Mouse (Mus musculus) megakaryocyte, embryonic 14.5 days (primary cell): ENCODE measurements at regions not wholly inside any gene's neighbourhood (a gene's known extent, or its start where the extent isn't known, plus 50 kb on each side); places are given as distances from the start of the nearest gene placed in this dataset.

Source experiments
- H3K27me3 ChIP-seq: replicated peaks from 2 replicates; pipeline ENCODE3; 2012; ENCODE audit warnings: inconsistent platforms
- H3K36me3 ChIP-seq: replicated peaks from 2 replicates; pipeline ENCODE3; 2012; ENCODE audit warnings: low read length, inconsistent platforms, mixed read lengths
- H3K4me1 ChIP-seq: 2 replicates; pipeline ENCODE4 v1.6.1; 2012; ENCODE audit warnings: inconsistent platforms
- H3K4me3 ChIP-seq: replicated peaks from 2 replicates; pipeline ENCODE3; 2012; ENCODE audit warnings: moderate library complexity, mild to moderate bottlenecking, inconsistent platforms
- H3K9me3 ChIP-seq: 2 replicates; pipeline ENCODE4 v1.6.1; 2012; ENCODE audit warnings: inconsistent platforms
- FLI1 ChIP-seq: IDR thresholded peaks from 2 replicates; pipeline ENCODE4 v1.6.1; 2012; ENCODE audit warnings: low read length, inconsistent platforms, mixed read lengths
- GATA1 ChIP-seq: IDR thresholded peaks from 3 replicates; pipeline ENCODE4 v1.6.1; 2012; ENCODE audit warnings: mixed read lengths, low read length, inconsistent platforms, borderline replicate concordance

GRCm38 (mm10) chr2:114938416-114939147 is 283.8 kb upstream of the Dph6 start:
- TF ChIP-seq GATA1: no peak
- Histone ChIP-seq H3K27me3 (no peaks in the 10 kb centered on the region), H3K36me3 (no peaks in the 10 kb centered on the region), H3K9me3 (0 out of 2 replicates have a peak, but pooled peaks cover 5% of the 10 kb centered on the region), H3K4me1 (no peaks in the 10 kb centered on the region), H3K4me3 (no peak overlapping the region)

GRCm38 (mm10) chr2:114966111-114966510 is 311.3 kb upstream of the Dph6 start:
- Histone ChIP-seq H3K36me3 (no peaks in the 10 kb centered on the region), H3K4me3 (no peak overlapping the region), H3K4me1 (no peaks in the 10 kb centered on the region), H3K9me3 (peaks cover 3% of the 10 kb centered on the region; the same call in 1 of the 2 replicates), H3K27me3 (no peaks in the 10 kb centered on the region)
- TF ChIP-seq GATA1 (no peak), FLI1 (no peak)

GRCm38 (mm10) chr2:114968651-114969050 is 313.9 kb upstream of the Dph6 start:
- TF ChIP-seq FLI1: no peak
- TF ChIP-seq GATA1: no peak
- Histone ChIP-seq H3K36me3 (no peaks in the 10 kb centered on the region), H3K4me3 (no peak overlapping the region), H3K27me3 (no peaks in the 10 kb centered on the region), H3K9me3 (peaks cover 3% of the 10 kb centered on the region; the same call in 1 of the 2 replicates), H3K4me1 (no peaks in the 10 kb centered on the region)

GRCm38 (mm10) chr2:114993419-114993818 is 338.7 kb upstream of the Dph6 start:
- no peak overlapping the region for H3K4me3 ChIP-seq

DNA sequence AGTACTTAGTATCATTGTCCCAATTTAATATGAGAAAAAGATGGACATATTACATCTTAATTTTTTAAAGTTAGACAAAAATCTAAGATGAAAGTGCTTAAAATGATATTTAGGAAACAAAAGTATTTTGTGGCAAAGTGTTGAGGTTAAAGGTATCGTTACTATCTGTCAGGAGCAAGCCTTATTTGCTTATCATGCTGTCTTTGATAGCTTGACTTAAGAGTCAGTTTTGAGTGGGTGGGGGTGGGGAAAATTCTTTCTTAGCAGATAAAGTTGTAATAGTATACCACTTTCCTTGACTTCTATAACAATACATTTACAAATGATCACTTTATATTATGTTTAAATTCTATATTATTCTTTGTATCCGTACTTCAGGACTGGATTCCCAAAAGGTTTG is 339.1 kb upstream of the Dph6 start:
- TF ChIP-seq GATA1 (no peak), FLI1 (no peak)
- H3K9me3 ChIP-seq: peaks cover 4% of the 10 kb centered on the region; the same call in 1 of the 2 replicates
- H3K4me1 ChIP-seq: no peaks in the 10 kb centered on the region
- no peak overlapping the region for H3K4me3 ChIP-seq
- H3K27me3 ChIP-seq: no peaks in the 10 kb centered on the region
- H3K36me3 ChIP-seq: no peaks in the 10 kb centered on the region

More at GRCm38 (mm10) chr2:114993419-114993818, 338.7 kb upstream of the Dph6 start:
- no peaks in the 10 kb centered on the region for H3K36me3 ChIP-seq
- no peaks in the 10 kb centered on the region for H3K27me3 ChIP-seq
- no peak for TF ChIP-seq FLI1
- TF ChIP-seq GATA1: no peak
- peaks cover 4% of the 10 kb centered on the region; the same call in 1 of the 2 replicates for H3K9me3 ChIP-seq
- H3K4me1 ChIP-seq: no peaks in the 10 kb centered on the region

DNA sequence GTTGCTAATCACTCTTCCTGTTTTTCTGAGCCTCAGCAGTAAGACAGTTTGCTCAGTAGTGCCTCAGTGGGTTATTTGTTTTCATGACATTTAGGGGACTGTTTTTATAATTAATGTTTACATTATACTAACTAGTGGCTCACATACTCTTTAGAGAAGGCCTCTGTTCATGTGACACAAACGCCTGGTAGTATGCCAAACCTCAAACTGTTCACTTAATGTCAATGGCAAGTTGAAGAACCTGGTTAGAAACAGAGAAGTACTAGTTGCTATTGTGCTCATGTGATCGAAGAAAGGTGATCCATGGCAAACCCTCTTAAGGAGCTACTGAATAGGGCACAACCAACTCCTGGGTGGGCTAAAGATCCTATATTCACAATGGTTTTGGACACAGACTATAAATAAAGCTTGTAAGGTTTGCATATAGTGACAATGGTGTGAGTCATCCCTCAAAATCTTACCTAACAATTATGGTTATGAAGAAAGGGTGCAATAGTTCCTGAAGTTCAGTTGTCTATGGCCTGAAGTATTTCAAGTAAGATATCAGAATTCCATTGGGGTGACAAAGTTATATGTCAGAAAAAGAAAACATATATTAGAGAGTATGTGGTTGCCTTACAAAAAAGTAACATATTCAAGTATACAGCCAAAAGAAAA is 340.1 kb upstream of the Dph6 start:
- no peak for TF ChIP-seq GATA1
- TF ChIP-seq FLI1: no peak
- H3K4me3 ChIP-seq: no peak overlapping the region
- no peaks in the 10 kb centered on the region for H3K4me1 ChIP-seq
- peaks cover 4% of the 10 kb centered on the region; the same call in 1 of the 2 replicates for H3K9me3 ChIP-seq
- H3K27me3 ChIP-seq: no peaks in the 10 kb centered on the region
- no peaks in the 10 kb centered on the region for H3K36me3 ChIP-seq

DNA sequence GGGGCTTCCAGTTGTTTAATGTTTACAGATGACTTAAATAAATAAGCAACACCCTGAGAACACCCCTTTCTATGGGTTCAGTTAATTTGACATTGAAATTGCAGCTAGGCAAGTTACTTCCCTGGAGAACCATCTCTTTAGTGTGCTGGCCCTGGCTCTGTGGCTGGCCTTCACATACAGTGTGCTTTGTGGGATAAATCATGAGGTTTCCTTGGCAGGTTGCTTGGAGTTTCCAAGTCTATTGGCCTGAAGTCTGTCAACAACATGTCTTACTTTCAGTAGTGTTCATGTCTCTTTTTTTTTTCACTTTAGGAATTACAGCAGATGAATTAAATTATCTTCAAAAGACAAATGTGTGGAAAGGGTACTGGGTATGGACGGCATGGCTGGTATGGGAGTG is 359.2 kb upstream of the Dph6 start:
- no peaks in the 10 kb centered on the region for H3K27me3 ChIP-seq
- H3K9me3 ChIP-seq: no peaks in the 10 kb centered on the region
- H3K4me3 ChIP-seq: no peak overlapping the region
- H3K36me3 ChIP-seq: no peaks in the 10 kb centered on the region
- no peaks in the 10 kb centered on the region for H3K4me1 ChIP-seq
- TF ChIP-seq GATA1 (no peak), FLI1 (no peak)

DNA sequence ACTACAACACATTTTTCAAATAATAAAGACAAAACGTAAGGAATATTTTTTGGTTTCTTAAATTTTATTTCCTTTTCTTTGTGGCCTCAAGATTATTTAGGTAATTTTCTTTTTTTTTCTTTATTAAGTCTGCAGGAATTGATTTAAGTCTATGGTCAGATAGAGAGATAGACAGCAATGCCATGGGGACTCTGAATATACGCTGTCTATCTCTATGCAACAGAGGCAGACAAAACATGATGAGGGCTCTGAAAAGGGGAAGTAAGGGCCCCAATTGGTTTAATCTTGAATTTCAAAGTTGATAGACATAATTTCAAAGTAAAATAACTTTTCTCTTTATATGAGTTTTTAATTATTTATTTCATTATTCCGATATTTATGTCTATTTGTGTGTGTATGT is 372.0 kb upstream of the Dph6 start:
- TF ChIP-seq FLI1: no peak
- no peak for TF ChIP-seq GATA1

DNA sequence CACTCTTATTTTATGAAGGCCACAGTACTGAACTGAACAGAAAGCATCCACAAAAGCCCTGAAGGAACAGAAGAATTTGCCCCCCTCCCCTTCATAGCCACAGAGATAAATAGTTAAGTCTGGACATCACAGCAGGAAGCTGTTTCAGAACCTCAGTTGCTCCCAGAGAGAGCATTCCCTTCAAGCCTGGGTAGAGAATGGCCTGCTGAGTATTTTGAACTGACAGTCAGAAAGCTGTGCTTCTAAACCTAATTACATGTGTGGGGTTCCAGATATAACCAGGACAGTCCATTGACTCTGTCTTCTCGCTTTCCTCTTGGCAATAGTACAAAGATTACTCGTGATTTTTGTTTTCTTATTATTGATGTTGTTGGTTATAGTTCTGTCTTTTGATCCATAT is 376.4 kb upstream of the Dph6 start:
- H3K36me3 ChIP-seq: no peaks in the 10 kb centered on the region
- TF ChIP-seq FLI1 (no peak), GATA1 (no peak)
- no peaks in the 10 kb centered on the region for H3K27me3 ChIP-seq
- H3K4me3 ChIP-seq: no peak overlapping the region
- no peaks in the 10 kb centered on the region for H3K9me3 ChIP-seq
- no peaks in the 10 kb centered on the region for H3K4me1 ChIP-seq

More for the DNA sequence above, 372.0 kb upstream of the Dph6 start:
- Histone ChIP-seq H3K4me3 (no peak overlapping the region), H3K4me1 (no peaks in the 10 kb centered on the region), H3K27me3 (no peaks in the 10 kb centered on the region), H3K36me3 (no peaks in the 10 kb centered on the region), H3K9me3 (no peaks in the 10 kb centered on the region)

DNA sequence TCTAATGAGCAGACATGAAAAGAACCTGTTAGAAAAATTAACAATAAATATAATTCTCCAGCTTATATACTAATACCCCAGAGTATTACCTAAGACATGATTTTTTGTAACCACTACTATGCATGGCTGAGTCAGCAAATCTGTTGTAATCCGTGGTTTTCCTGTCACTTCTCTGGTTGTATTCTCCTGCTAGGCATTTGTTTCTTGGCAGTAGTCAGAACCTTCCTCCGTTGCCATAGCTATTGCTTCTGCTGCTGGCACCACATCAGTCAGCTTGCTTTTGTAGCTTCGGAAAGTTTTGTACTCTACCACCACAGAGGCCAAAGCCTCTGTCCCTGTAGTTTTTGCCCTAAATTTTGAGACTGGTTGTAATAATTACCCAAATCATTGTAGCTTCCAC is 381.4 kb upstream of the Dph6 start:
- no peak for TF ChIP-seq FLI1
- no peak for TF ChIP-seq GATA1
- Histone ChIP-seq H3K4me3 (no peak overlapping the region), H3K4me1 (no peaks in the 10 kb centered on the region), H3K27me3 (no peaks in the 10 kb centered on the region), H3K9me3 (no peaks in the 10 kb centered on the region), H3K36me3 (no peaks in the 10 kb centered on the region)
